Mouse (Mus musculus): ENCODE measurements around the gene 1700037C18Rik. TPM values are rescaled to one million over a fixed set of nuclear protein-coding genes. Genes with fewer than 3 reads are reported as not detected.
A peak's percentile ranks its signal among the peaks of the same experiment; 100 is the strongest.

1700037C18Rik gene
- polyA plus RNA-seq, 1 experiment from 2014 or later = 3.9 TPM

DNA sequence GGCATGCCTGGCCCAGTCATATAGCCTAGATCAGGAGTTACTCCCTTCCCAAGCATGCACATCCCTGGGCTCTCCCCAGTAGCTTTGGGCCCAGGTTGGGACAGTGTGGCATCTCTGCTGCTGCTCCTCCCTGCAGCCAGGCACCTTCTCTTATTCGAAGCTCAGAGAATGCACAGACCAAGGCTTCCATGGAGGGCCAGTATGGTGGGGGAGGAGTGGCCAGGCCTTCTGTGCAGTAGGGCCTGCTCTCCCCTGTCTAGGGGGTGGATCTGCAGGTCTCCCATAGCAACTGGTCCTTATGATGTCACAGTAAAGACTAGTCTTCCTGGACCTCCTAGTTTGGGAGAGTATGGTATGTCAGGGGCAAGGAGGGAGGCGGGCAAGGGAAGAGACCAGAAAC is 1.0 kb downstream of the 1700037C18Rik start:
- Histone ChIP-seq H3K4me1 (peaks cover 16% of the 10 kb centered on the region), H3K9me3 (replicated peaks) (no peaks in the 10 kb centered on the region), H3K36me3 (peaks cover 50% of the 10 kb centered on the region), H3K27ac (no peak overlapping the region), H3K9ac (no peak overlapping the region), H3K4me2 (peak overlapping the region; percentile 91), H3K27me3 (replicated peaks) (no peaks in the 10 kb centered on the region), H3K4me3 (0 out of 2 replicates have a peak overlapping the region, but pooled peaks have one; percentile 76)
- WGBS (ENCODE audit: insufficient replicate concordance) = 63% methylated on average over 2 of the region's 2 CpGs
- no peak for ATAC-seq

- H3K27ac ChIP-seq = no peak overlapping the region
- H3K4me3 ChIP-seq = no peak overlapping the region
- H3K9me3 ChIP-seq (replicated peaks) = no peaks in the 10 kb centered on the region
- H3K27me3 ChIP-seq (replicated peaks) = no peaks in the 10 kb centered on the region
- peaks cover 71% of the 10 kb centered on the region for H3K36me3 ChIP-seq
- WGBS (ENCODE audit: insufficient replicate concordance) = 62% methylated on average over 1 of the region's 1 CpGs
- H3K9ac ChIP-seq = no peak overlapping the region
- ATAC-seq = no peak
- H3K4me2 ChIP-seq = no peak overlapping the region
- H3K4me1 ChIP-seq = peaks cover 22% of the 10 kb centered on the region
Observed at GRCm38 (mm10) chr16:3896553-3896952, 11.9 kb downstream of the 1700037C18Rik start.

- H3K27me3 ChIP-seq (replicated peaks) = no peaks in the 10 kb centered on the region
- no peak overlapping the region for H3K27ac ChIP-seq
- peaks cover 22% of the 10 kb centered on the region for H3K4me1 ChIP-seq
- peaks cover 67% of the 10 kb centered on the region for H3K36me3 ChIP-seq
- no peak overlapping the region for H3K4me2 ChIP-seq
- 73% methylated on average over 6 of the region's 6 CpGs for WGBS (ENCODE audit: insufficient replicate concordance)
- H3K4me3 ChIP-seq = no peak overlapping the region
- no peak for ATAC-seq
- H3K9ac ChIP-seq = no peak overlapping the region
- no peaks in the 10 kb centered on the region for H3K9me3 ChIP-seq (replicated peaks)
Observed at GRCm38 (mm10) chr16:3896046-3896445, 12.4 kb downstream of the 1700037C18Rik start.

DNA sequence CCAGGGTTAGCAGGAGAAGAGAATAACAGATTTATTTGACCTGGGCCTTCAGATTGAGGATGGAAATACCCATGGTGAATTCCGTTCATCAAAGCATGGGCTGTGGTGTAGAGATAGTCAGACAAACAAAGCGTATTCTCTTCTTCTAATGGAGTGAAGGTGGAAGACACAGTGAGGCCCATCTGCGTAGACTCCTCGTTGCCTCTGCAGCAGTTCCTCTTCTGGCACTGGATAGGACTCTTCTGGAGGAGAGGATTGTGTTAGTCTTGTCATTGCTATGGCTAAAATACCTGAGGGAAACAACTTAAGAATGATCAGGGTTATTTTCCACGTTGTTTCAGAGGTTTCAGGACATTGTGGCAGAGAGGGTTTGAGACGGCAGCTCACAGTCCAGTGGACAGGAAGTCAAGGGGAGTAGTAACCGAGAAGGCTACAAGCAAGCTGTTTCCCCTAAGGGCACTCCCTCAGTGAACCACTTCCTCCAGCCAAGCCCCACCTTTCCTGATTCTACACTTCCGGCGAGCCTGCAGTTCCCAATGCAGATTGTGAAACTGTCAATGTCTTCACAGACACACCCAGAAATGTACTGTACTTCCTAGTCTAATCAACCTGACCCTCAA is 13.2 kb downstream of the 1700037C18Rik start:
- Histone ChIP-seq H3K4me3 (no peak overlapping the region), H3K4me1 (peaks cover 22% of the 10 kb centered on the region), H3K4me2 (peak overlapping the region; percentile 37), H3K27ac (peak overlapping the region; percentile 43; the same call in 1 of the 2 replicates), H3K36me3 (peaks cover 59% of the 10 kb centered on the region), H3K27me3 (replicated peaks) (no peaks in the 10 kb centered on the region), H3K9ac (no peak overlapping the region; the same call in 1 of the 2 replicates), H3K9me3 (replicated peaks) (no peaks in the 10 kb centered on the region)
- peak; percentile 66 for ATAC-seq
- WGBS (ENCODE audit: insufficient replicate concordance) = 25% methylated on average over 9 of the region's 9 CpGs

DNA sequence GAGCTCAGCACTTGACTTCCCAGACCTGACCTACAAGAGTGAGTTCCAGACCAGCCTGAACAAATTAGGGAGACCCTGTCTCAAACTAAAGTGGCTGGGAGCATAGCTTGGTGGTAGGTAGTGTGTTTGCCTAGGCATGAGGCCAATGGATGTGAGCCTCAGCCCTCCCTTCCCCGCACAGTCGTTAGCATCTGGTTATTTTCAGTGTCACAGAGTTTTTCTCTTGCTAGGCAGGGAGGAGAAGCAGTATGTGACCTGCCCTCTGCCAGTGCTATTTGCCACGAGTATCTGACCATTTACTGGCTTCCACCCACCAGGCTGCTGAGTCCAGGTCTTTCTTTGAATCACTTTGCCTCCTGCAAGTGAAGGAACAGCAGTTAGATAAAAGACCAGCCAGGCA is 14.8 kb downstream of the 1700037C18Rik start:
- no peak overlapping the region for H3K4me3 ChIP-seq
- H3K4me2 ChIP-seq = no peak overlapping the region
- 65% methylated on average over 3 of the region's 3 CpGs for WGBS (ENCODE audit: insufficient replicate concordance)
- H3K4me1 ChIP-seq = peaks cover 22% of the 10 kb centered on the region
- H3K9me3 ChIP-seq (replicated peaks) = no peaks in the 10 kb centered on the region
- no peak for ATAC-seq
- H3K36me3 ChIP-seq = peaks cover 45% of the 10 kb centered on the region
- H3K9ac ChIP-seq = no peak overlapping the region
- H3K27me3 ChIP-seq (replicated peaks) = no peaks in the 10 kb centered on the region
- H3K27ac ChIP-seq = no peak overlapping the region

DNA sequence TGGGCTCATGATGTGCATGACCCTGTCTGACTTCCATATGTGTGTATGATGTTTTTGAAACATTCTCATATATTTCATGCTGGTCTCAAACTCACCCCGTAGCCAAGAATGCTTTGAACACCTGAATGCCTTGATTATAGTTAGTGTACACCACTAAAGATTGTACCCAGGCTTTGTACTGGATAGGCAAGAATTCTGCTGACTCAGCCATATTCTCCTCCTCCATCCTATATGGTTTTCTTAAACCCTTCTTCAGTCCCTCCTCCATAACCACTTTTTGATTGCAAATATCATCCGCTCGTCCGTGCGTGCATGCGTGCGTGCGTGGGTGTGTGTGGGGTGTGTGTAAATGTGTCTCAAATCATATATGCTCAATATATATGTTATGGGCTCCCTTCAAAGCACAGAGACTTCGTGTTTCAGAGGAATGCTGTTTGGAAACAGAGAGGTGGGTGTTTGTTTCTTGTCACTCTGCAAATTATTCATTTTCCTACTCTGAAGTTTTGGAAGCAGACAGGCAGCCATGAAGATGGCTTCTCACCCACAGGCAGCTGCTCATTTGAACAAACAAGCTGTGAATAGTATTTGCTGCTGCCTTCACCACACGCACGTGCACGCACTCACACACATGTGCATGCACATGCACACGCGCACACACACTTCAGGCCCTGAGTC is 16.7 kb downstream of the 1700037C18Rik start:
- Histone ChIP-seq H3K9ac (no peak overlapping the region), H3K27ac (no peak overlapping the region), H3K4me1 (peaks cover 32% of the 10 kb centered on the region), H3K36me3 (peaks cover 27% of the 10 kb centered on the region), H3K27me3 (replicated peaks) (no peaks in the 10 kb centered on the region), H3K9me3 (replicated peaks) (no peaks in the 10 kb centered on the region), H3K4me2 (no peak overlapping the region), H3K4me3 (no peak overlapping the region)
- no peak for ATAC-seq
- WGBS (ENCODE audit: insufficient replicate concordance) = 87% methylated on average over 14 of the region's 14 CpGs

- Histone ChIP-seq H3K4me2 (peak overlapping the region; percentile 83), H3K9ac (peak overlapping the region; percentile 93), H3K4me1 (peaks cover 35% of the 10 kb centered on the region), H3K27me3 (replicated peaks) (no peaks in the 10 kb centered on the region), H3K9me3 (replicated peaks) (no peaks in the 10 kb centered on the region), H3K4me3 (peak overlapping the region; percentile 88), H3K36me3 (peaks cover 15% of the 10 kb centered on the region; the same call in 1 of the 2 replicates), H3K27ac (peak overlapping the region; percentile 87)
- WGBS (ENCODE audit: insufficient replicate concordance) = 4% methylated on average over 10 of the region's 10 CpGs
- ATAC-seq = no peak
Observed at GRCm38 (mm10) chr16:3885065-3885670, 23.3 kb downstream of the 1700037C18Rik start.

DNA sequence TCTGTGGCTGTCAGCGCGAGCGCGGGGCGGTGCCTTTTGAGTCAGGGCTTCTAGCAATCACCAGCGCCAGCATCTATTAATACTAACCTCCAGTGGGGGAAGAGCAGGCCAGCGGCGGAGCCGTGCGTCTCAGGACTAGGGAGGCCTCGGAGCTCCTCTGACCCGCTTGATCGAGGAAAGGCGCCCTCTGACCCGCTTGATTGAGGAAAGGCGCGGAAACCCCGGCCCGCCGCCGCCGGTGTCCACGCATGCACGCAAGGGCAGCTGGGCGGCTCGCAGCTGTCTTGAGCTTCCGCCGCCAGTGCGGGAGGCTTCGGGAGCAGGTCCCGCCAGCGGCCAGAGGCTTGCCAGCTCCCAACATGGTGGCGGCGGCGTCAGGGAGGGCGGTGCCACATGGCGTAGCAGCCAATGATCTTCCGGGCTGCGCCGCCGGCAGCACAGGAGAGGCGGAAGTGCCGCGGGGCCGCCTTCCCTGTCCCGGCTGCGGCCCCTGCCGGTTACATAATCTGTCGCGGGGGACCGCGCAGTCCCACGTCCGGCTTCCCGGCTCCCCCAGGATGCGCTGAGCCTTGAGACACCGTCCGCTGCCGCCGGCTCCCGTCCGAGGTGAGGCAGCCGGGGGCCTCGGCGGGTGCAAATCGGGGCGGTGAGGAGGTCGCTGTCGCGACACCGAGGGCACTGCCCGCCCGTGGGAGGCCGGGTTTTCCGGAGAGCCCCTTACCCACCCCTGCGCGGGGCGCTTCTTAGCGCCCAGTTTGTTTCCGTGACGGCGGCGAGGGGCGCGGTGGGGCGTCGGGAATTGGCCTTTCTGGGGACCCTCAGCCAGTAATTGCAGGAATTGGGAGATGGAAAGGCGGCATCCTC is 24.1 kb downstream of the 1700037C18Rik start, which contains the start of the genes Zfp597 and Gm20695:
Gene Zfp597, minus strand, starts transcription at position 361 of the 864 bp plus-strand sequence.
Gene Gm20695, plus strand, starts transcription at position 448 of the 864 bp plus-strand sequence.
- no peaks in the 10 kb centered on the region for H3K27me3 ChIP-seq (replicated peaks)
- peak within 1 kb of the TSS; percentile 93 for H3K9ac ChIP-seq
- ATAC-seq = peak; percentile 98
- H3K9me3 ChIP-seq (replicated peaks) = no peaks in the 10 kb centered on the region
- peaks cover 35% of the 10 kb centered on the region for H3K4me1 ChIP-seq
- peak within 1 kb of the TSS; percentile 87 for H3K27ac ChIP-seq
- under 1% methylated on average over 88 of the region's 88 CpGs for WGBS (ENCODE audit: insufficient replicate concordance)
- H3K4me3 ChIP-seq = peak within 1 kb of the TSS; percentile 88
- H3K4me2 ChIP-seq = peak within 1 kb of the TSS; percentile 83
- H3K36me3 ChIP-seq = peaks cover 17% of the 10 kb centered on the region

DNA sequence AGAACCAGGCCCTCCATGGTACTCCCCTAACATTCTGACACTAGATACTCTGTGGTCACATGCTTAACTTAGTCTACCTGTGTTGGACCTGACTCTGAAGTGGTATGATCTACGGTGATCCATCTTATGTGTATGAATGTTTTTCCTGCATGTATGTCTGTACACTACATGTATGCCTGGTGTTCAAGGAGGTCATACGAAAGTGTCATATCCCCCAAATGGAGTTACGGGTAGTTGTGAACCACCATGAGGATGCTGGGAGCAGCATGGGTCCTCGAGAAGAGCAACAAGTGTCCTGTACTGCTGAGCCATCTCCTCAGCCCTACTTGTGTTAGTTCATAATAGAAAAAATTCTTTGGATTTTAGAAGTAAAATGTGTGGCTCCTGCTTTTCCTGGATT is 32.1 kb downstream of the 1700037C18Rik start:
- Histone ChIP-seq H3K36me3 (peaks cover 38% of the 10 kb centered on the region), H3K9ac (no peak overlapping the region), H3K4me3 (no peak overlapping the region), H3K27ac (no peak overlapping the region), H3K4me2 (no peak overlapping the region), H3K9me3 (replicated peaks) (no peaks in the 10 kb centered on the region), H3K4me1 (peaks cover 24% of the 10 kb centered on the region), H3K27me3 (replicated peaks) (no peaks in the 10 kb centered on the region)
- WGBS (ENCODE audit: insufficient replicate concordance) = 79% methylated on average over 4 of the region's 4 CpGs
- no peak for ATAC-seq

- ATAC-seq = peak; percentile 91
- Histone ChIP-seq H3K9ac (peak within 1 kb of the TSS; percentile 72), H3K27me3 (replicated peaks) (no peaks in the 10 kb centered on the region), H3K4me3 (peak within 1 kb of the TSS; percentile 64), H3K27ac (peak within 1 kb of the TSS; percentile 60; the same call in 1 of the 2 replicates), H3K36me3 (peaks cover 31% of the 10 kb centered on the region), H3K4me2 (peak within 1 kb of the TSS; percentile 97), H3K9me3 (replicated peaks) (no peaks in the 10 kb centered on the region), H3K4me1 (peaks cover 35% of the 10 kb centered on the region)
- 7% methylated on average over 47 of the region's 47 CpGs for WGBS (ENCODE audit: insufficient replicate concordance)
Observed at GRCm38 (mm10) chr16:3872216-3873047, 36.1 kb downstream of the 1700037C18Rik start, which contains the start of gene Naa60. Naa60 (plus strand) TSS chr16:3872375.
